Mouse (Mus musculus) fibroblast of lung, adult 2 months (primary cell): ENCODE measurements around the gene Rab12.

Source experiments
- DNase-seq: peaks from one replicate; pipeline ENCODE4 v3.0.0-alpha.2; 2011; ENCODE audit warnings: low read depth

Rab12 gene

GRCm38 (mm10) chr17:66502865-66503264 lies 16.7 kb downstream of the Rab12 start:
- DNase-seq, result no peak

DNA sequence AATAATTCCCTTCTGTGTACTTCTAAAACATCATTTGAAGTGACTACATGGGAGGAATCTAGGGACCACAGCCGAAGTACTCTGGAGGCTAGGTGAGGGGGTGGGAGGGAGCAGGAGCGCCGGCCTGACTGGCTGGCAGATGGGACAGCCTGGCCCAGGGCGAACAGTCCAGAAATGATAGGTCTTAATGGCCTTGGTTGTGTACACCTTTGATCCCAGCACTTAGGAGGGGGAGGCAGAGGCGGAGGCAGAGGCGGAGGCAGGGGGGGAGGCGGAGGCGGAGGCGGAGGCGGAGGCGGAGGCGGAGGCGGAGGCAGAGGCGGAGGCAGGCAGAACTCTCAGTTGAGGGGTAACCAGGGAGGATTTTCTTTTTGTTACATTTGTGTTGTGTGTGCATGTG lies 20.9 kb downstream of the Rab12 start:
- no peak for DNase-seq

GRCm38 (mm10) chr17:66496589-66496988 lies 22.9 kb downstream of the Rab12 start:
- no peak for DNase-seq

DNA sequence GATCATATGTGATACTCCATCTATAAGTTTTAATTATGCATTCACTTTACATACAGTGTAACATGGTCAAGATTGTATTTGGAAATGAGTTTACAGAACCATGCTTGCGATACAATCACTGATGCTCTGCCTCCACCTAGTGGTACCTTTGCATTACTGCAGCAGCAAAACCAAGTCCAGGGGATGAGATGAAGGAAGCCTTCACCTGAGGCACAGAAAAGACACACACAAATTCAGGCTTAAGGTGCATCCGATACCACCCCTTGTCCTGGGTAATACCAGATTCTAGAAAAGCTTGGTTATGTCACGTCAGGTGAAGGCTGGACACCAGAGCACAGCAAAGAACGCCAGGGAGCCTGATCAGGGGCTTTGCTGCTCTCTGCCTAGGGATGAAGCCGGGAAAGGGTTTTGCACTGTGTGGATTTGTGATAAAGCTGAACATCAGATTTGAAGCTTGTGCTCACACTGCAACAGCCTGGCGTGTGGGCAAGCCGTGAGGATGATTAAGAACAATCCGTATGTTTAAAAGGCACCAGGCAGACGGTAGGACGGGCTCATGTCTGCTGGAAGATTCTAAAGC lies 29.4 kb downstream of the Rab12 start:
- no peak for DNase-seq

GRCm38 (mm10) chr17:66486576-66486975 lies 33.0 kb downstream of the Rab12 start:
- DNase-seq, result no peak

- peak; percentile 37 for DNase-seq
These were observed 33.8 kb downstream of the Rab12 start for GRCm38 (mm10) chr17:66485742-66486141.

- DNase-seq, result no peak
These were observed 34.6 kb downstream of the Rab12 start for GRCm38 (mm10) chr17:66484965-66485364.

GRCm38 (mm10) chr17:66483651-66484454 lies 35.7 kb downstream of the Rab12 start:
- no peak for DNase-seq

- no peak for DNase-seq
These were observed 38.2 kb downstream of the Rab12 start for GRCm38 (mm10) chr17:66481295-66481694.

DNA sequence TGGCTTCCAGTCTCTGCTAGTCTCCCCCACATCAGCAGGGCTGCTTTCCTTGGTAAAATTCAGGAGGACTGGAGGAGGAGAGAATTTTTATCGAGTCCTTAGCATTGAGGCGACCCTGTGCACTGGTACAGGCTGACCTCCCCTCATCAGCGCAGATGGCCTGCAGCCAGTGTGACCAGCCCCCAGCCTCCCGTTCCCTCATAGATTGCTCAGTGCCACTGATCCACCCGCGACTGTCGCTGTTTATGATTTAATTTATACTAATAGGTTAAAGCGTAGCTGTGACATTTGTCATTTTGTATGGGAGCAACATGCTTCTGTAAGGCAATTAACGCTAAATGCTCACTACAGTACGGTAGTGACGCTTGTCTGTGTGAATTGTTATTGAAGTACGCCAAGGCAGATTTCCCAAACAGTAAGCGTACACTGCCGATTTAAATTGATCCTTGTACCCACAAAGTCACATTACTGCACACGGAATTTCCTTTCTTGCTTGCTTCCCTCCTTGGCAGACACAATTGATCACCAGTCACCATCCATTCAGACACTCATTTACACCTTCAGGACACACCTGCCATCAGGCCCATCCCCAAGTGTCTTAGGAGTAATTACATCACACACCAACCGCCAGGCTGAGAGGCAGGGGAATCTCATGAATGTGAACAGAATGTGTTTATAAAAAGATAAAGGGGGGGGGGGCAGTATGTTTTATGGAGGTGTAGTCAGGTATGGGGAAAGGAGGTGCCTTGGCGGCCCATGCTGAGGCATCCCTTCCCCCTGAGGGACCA lies 38.8 kb downstream of the Rab12 start:
- no peak for DNase-seq

GRCm38 (mm10) chr17:66479813-66480490 lies 39.6 kb downstream of the Rab12 start:
- DNase-seq, result no peak

- no peak for DNase-seq
These were observed 40.2 kb downstream of the Rab12 start for GRCm38 (mm10) chr17:66479311-66479710.

DNA sequence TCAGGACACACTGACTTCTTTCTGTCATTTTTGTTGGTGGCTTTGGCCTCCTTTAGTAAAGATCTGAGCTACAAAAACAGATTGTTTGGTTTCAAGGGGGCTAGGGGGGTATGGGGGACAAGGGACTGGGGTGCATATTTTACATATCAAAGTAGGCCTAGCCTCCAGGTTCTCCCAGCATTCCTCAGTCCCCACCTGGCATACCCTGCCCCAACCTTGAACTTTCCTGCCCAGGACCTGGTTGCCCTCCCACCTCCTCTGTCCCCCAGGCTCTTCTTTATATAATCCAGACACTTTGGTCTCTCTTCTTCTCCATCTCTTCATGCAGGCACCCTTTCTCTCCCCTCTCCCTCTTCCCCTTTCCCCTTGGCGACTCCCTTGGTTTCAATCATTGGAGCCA lies 46.3 kb downstream of the Rab12 start:
- DNase-seq, result no peak

DNA sequence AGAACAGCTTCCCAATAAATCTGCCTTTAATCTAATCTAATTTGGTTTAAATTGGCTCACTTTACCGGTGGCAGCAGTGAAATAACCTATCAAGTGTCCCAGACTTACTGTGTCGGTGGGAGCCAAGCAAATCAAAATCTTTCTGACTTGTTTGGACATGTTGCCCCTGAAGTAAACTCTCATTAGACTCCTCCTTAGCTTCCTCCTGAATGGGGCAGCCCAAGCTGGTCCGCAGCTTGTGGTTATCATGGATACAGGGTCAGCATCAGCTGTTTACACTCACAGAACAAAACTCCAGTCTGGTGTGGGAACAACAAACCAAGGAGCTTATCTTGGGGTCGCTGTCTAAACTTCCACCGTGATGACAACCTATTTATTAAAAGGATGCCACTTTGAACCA lies 47.8 kb downstream of the Rab12 start:
- DNase-seq, result no peak

DNA sequence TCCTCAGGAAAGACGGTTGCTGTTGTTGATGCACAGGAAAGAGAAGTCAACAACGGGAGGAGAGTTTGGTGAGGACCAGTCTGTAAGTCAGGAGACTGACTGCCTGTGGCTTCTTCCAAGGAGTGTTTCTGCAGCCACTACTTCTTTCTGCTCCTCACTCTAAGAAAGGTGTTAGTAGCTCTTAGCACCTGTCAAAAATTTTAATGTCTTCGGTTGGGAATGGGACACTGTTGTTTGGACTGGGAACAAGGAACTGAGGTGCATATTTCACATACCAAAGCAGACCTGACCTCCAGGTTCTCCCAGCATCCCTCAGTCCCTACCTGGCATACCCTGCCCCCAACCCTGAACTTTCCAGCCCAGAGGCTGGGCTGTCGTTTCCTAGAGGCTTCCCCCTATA lies 48.3 kb downstream of the Rab12 start:
- no peak for DNase-seq

- no peak for DNase-seq
These were observed 49.5 kb downstream of the Rab12 start for GRCm38 (mm10) chr17:66470020-66470419.

DNA sequence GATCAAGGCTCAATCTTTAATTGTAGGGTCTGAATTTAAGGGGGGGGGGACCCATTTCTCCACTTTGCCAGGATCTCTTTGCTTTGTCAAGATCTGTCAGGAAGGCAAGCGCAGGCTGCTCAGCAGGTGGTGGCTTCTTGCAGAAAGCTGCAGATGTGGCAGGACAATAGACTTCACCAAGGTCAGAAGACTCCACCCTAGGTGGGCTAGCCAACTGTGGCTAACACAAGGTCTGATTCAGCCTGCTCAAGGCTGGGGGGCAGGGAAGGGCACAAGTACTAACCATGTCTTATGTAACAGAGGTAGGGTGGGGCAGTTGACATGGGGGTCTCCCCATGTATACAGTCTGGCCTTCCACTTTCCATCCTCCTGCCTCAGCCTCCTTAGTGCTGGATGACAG lies 62.3 kb downstream of the Rab12 start:
- DNase-seq, result no peak

GRCm38 (mm10) chr17:66451143-66451542 lies 68.4 kb downstream of the Rab12 start:
- DNase-seq, result peak; percentile 46

DNA sequence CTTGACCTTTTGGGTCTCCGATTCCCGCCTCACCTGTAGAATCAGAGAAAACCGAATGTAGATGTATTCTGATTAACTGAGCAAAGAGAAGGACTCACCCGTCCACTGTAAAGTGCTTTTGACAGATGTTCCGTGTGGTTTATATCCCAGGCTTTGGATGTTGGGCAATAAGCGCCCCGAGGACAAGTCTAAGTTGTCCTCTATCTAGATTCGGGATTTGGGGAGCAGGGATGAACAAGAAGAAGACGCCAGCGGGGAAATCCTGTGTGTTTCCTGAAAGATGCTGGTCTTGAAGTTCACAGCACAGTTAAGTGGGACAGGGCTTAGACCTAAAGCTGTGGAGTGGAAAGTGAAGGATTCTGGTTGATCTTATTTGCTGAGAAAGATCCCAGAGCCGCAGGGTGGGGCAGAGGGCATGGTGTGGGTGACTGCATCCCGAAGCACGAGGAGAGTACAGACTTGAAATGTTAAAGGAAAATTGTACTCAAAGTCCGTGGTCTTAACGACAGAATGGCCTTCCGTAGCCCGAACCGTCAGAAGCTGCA lies 68.9 kb downstream of the Rab12 start:
- DNase-seq, result no peak

GRCm38 (mm10) chr17:66449460-66450341 lies 69.8 kb downstream of the Rab12 start, which contains the start of gene Mtcl1:
Gene Mtcl1 (minus strand): TSS chr17:66449750.
- DNase-seq, result no peak
